Mouse (Mus musculus) erythroblast, embryonic 14.5 days (primary cell): ENCODE results near the gene Gm19426. TPM values are rescaled to one million over a fixed set of nuclear protein-coding genes. Genes with fewer than 3 reads are reported as not detected.

ENCODE experiments used
- H3K27me3 ChIP-seq: 2 replicates; pipeline ENCODE4 v1.6.1; 2012; ENCODE audit warnings: inconsistent platforms; ENCODE audit not compliant: control insufficient read depth
- H3K36me3 ChIP-seq: 2 replicates; pipeline ENCODE4 v1.6.1; 2012; ENCODE audit warnings: mild to moderate bottlenecking, inconsistent platforms; ENCODE audit not compliant: control insufficient read depth
- H3K4me1 ChIP-seq: 2 replicates; pipeline ENCODE4 v1.6.1; 2012; ENCODE audit warnings: inconsistent platforms; ENCODE audit not compliant: control insufficient read depth
- H3K4me3 ChIP-seq: replicated peaks from 2 replicates; pipeline ENCODE3; 2012; ENCODE audit warnings: moderate library complexity, mild to moderate bottlenecking, inconsistent platforms
- H3K9me3 ChIP-seq: 2 replicates; pipeline ENCODE4 v1.6.1; 2012; ENCODE audit warnings: low read length, inconsistent platforms, mixed read lengths; ENCODE audit not compliant: control insufficient read depth
- GATA1 ChIP-seq: IDR thresholded peaks from 2 replicates; pipeline ENCODE4 v1.6.1; 2012; ENCODE audit warnings: low read length, inconsistent platforms, mixed read lengths
- TAL1 ChIP-seq: IDR thresholded peaks from 3 replicates; pipeline ENCODE4 v1.6.1; 2012; ENCODE audit warnings: low read length, inconsistent platforms, mixed read lengths
- polyA plus RNA-seq: library from polyadenylated mRNA; stranded (reverse); fragments of >175 nt; gene quantifications from 2 replicates; pipeline ENCODE4 v1.2.3, GENCODE M21; 2012

Gm19426 gene
- polyA plus RNA-seq, 1 experiment: 0.76 TPM

- Histone ChIP-seq H3K4me1 (peaks cover 1% of the 10 kb centered on the region), H3K36me3 (no peaks in the 10 kb centered on the region), H3K27me3 (peaks cover 51% of the 10 kb centered on the region), H3K4me3 (no peak overlapping the region), H3K9me3 (no peaks in the 10 kb centered on the region)
- TF ChIP-seq GATA1 (no peak), TAL1 (no peak)
These were observed 17.3 kb upstream of the Gm19426 start for GRCm38 (mm10) chr2:84760777-84761176.

DNA sequence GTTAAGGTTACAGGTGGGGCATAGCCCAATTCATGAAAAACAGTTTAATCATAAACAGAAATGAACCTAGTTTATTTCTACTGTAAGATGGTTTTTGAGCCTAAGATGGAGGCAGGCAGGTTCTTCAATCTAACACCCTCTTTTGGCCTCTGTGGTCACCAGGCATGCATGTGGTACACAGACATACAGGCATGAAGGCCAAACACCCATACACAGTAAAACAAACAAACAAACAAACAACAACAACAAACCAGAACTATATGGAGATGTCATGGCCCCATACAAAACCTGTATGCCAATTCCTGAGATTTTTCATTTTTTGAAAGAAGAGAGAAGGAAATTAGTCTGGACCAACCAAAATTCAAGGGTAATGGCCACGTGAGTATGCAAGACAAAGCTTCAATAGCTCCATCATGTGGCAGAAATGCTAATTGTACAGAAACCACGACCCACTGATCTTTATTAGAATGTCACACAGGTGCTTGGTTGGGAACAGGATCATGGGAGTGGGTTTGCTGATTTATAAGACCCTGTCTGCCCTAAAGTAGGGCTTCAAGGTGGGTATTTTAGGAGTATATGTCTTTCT is 15.2 kb upstream of the Gm19426 start:
- Histone ChIP-seq H3K9me3 (no peaks in the 10 kb centered on the region), H3K4me1 (peaks cover 4% of the 10 kb centered on the region), H3K4me3 (no peak overlapping the region), H3K27me3 (peaks cover 38% of the 10 kb centered on the region), H3K36me3 (no peaks in the 10 kb centered on the region)
- TF ChIP-seq GATA1 (no peak), TAL1 (no peak)

DNA sequence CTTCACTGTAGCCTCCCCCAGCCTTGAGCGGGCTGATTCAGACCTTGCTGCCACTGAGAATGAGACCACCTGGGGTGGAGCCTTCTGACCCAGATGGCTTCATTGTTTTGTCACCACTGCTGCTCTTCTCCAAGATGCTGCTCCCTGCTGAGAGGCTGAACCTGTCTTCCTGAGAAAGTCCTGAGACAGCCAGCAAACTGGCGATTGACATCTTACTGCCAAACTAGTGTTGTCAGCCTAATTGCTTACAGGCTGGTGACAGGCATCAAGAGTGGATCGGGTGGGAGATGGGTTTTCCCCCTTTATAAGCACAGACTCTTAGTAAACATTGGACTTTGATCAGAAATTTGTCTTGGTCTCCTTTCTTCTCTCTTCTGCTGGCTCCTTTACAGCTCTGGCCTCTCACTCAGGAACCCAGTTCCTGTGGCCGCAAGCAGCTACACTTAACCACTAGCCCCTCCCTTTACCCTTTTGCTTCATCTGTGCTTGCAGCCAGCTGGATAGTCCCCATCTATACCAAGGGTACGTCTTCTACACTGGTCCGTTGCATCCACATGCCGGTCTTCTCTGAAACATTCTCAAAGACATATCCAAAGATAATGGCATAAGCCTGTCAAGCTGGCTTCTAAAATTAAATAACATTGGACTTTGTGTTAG is 13.7 kb upstream of the Gm19426 start:
- TF ChIP-seq TAL1: no peak
- Histone ChIP-seq H3K4me1 (peaks cover 4% of the 10 kb centered on the region), H3K4me3 (no peak overlapping the region), H3K27me3 (peaks cover 35% of the 10 kb centered on the region), H3K9me3 (no peaks in the 10 kb centered on the region), H3K36me3 (no peaks in the 10 kb centered on the region)

DNA sequence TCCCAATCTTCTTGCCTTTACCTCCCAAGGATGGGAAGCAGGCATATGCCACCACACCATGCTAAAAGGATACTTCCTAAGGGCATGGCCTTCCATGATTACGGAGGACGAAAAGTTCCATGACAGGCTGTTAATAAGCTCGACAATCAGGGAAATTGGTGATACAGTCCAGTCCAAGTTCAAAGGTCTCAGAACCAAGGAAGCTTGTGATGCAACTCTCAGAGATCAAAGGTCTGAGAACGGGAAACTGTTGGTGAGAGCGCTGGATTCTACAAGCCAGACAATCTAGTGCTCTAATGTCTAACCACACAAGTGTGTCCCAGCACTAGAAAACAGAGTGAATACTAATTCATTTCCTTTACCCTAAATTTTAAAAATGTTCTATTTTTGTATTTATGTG is 12.8 kb upstream of the Gm19426 start:
- TF ChIP-seq GATA1 (no peak), TAL1 (no peak)
- peaks cover 36% of the 10 kb centered on the region for H3K27me3 ChIP-seq
- no peaks in the 10 kb centered on the region for H3K9me3 ChIP-seq
- H3K4me1 ChIP-seq: peaks cover 4% of the 10 kb centered on the region
- H3K36me3 ChIP-seq: no peaks in the 10 kb centered on the region
- no peak overlapping the region for H3K4me3 ChIP-seq

DNA sequence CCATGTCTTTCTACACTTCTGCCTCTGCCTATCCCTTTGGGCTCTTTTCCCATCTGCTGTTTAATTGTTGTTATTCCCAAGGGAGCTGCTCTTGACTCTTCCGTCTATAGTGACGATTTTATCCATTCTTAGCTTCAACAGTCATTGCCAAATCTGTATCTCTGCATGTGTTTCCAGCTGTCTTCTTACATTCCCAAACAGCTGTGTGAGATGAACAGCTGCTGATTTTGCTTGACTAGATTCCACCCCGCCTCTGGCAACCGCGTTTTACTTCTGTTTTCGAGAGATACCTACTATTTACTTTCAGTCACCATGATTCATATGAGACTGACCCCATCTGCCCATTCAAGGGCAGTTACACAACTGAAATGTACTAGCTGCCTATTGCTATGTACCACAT is 6.7 kb upstream of the Gm19426 start:
- H3K4me3 ChIP-seq: no peak overlapping the region
- TF ChIP-seq TAL1: no peak
- TF ChIP-seq GATA1: no peak
- no peaks in the 10 kb centered on the region for H3K36me3 ChIP-seq
- peaks cover 19% of the 10 kb centered on the region for H3K4me1 ChIP-seq
- no peaks in the 10 kb centered on the region for H3K9me3 ChIP-seq
- peaks cover 82% of the 10 kb centered on the region for H3K27me3 ChIP-seq

DNA sequence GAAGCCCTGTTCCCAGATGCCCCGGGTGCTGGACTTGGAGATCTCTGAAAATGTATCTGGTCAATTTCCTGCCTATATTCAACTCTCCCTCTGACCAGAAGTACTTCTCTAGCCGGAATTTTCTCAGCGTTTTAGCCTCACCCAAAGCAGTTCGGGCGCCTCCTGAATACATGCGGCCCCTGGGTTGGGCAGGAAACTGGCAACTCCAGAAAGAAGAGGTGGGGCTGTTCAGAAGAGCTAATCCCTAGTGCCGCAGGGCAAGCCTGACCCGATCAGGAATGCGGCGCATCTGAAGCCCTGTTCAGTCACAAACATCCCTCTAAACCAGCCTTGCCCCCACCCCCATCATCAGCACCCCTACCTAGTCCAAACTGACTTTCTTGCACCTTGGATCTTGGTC is 671 bp upstream of the Gm19426 start:
- Histone ChIP-seq H3K4me3 (peak overlapping the region; percentile 76), H3K36me3 (peaks cover 38% of the 10 kb centered on the region), H3K9me3 (no peaks in the 10 kb centered on the region), H3K27me3 (peaks cover 82% of the 10 kb centered on the region), H3K4me1 (peaks cover 70% of the 10 kb centered on the region)
- TF ChIP-seq TAL1: no peak
- TF ChIP-seq GATA1: no peak

- H3K4me3 ChIP-seq: peak overlapping the region; percentile 76
- peaks cover 85% of the 10 kb centered on the region for H3K4me1 ChIP-seq
- no peaks in the 10 kb centered on the region for H3K9me3 ChIP-seq
- H3K27me3 ChIP-seq: peaks cover 78% of the 10 kb centered on the region
- peaks cover 52% of the 10 kb centered on the region for H3K36me3 ChIP-seq
- TF ChIP-seq GATA1 (no peak), TAL1 (no peak)
These were observed 788 bp downstream of the Gm19426 start for GRCm38 (mm10) chr2:84742451-84743283.

DNA sequence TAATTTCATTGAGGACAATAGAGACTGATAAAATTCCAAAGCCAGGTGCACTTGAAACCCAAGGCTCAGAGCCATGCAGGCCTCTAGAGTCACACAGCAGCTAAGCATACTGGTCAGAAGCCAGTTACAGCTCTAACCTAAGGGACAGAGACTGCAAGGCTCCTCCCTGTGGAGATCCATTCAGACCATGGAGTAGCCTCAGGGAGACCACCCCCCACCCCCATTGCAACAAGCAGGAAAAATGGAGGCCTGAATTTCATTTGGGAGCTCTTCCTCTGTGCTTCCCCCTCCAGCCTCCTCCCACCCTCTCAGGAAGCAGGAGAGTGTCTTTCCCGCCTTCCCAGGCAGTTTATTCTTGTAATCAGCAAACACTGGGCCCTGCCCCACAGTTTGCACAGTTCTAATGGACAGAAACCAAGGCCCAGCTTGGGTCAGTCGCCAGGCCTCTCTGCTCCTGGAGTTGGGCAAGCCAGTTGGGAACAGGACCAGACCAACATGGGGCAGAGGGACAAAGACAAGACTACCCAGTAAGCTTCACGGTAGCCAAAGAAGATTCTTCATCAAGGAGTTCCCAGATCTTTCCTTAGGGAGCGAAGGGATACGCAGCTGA is 1.5 kb downstream of the Gm19426 start:
- H3K4me3 ChIP-seq: peak overlapping the region; percentile 76
- TF ChIP-seq TAL1 (no peak), GATA1 (no peak)
- peaks cover 60% of the 10 kb centered on the region for H3K36me3 ChIP-seq
- H3K27me3 ChIP-seq: peaks cover 78% of the 10 kb centered on the region
- H3K9me3 ChIP-seq: no peaks in the 10 kb centered on the region
- peaks cover 86% of the 10 kb centered on the region for H3K4me1 ChIP-seq

- Histone ChIP-seq H3K4me3 (no peak overlapping the region), H3K36me3 (peaks cover 71% of the 10 kb centered on the region), H3K27me3 (peaks cover 75% of the 10 kb centered on the region), H3K9me3 (no peaks in the 10 kb centered on the region), H3K4me1 (peaks cover 87% of the 10 kb centered on the region)
- TF ChIP-seq GATA1 (no peak), TAL1 (no peak)
These were observed 2.7 kb downstream of the Gm19426 start for GRCm38 (mm10) chr2:84740608-84741333.
